Mouse (Mus musculus) spleen, adult 2 months (tissue): ENCODE data around the gene Pim2. TPM values are rescaled to one million over a fixed set of nuclear protein-coding genes. Genes with fewer than 3 reads are reported as not detected.

Source experiments
- DNase-seq, 2 experiments: peaks; one replicate each; pipeline versions ENCODE4 v3.0.0 to v3.0.0-alpha.2; 2012 to 2021; ENCODE audit warnings: low spot score in 2 of 2, low read depth in 1 of 2
- H3K27ac ChIP-seq: fragments of 200-500 bp; 2 replicates; pipeline ENCODE4 v1.5.1; 2012; ENCODE audit warnings: low read length, inconsistent platforms; ENCODE audit not compliant: insufficient read depth
- H3K27me3 ChIP-seq: fragments of 200-500 bp; 2 replicates; pipeline ENCODE4 v1.6.1; 2012; ENCODE audit warnings: mild to moderate bottlenecking, moderate library complexity, low read length, inconsistent platforms; ENCODE audit not compliant: control insufficient read depth, insufficient read depth
- H3K36me3 ChIP-seq: fragments of 200-500 bp; 2 replicates; pipeline ENCODE4 v1.6.1; 2012; ENCODE audit warnings: mild to moderate bottlenecking, low read length, inconsistent platforms; ENCODE audit not compliant: control insufficient read depth, insufficient read depth
- H3K4me1 ChIP-seq: fragments of 200-500 bp; 2 replicates; pipeline ENCODE4 v1.6.1; 2011; ENCODE audit warnings: inconsistent platforms; ENCODE audit not compliant: control insufficient read depth, insufficient read depth, insufficient read length
- H3K4me3 ChIP-seq: fragments of 200-500 bp; 2 replicates; pipeline ENCODE4 v1.5.1; 2011; ENCODE audit warnings: mild to moderate bottlenecking, inconsistent platforms; ENCODE audit not compliant: insufficient read depth, insufficient read length; ENCODE audit errors: extremely low read depth
- CTCF ChIP-seq: fragments of 200-500 bp; IDR thresholded peaks from 2 replicates; pipeline ENCODE4 v1.5.1; 2011; ENCODE audit warnings: mild to moderate bottlenecking, inconsistent platforms; ENCODE audit not compliant: insufficient read depth, insufficient read length, insufficient replicate concordance; ENCODE audit errors: extremely low read depth
- POLR2A ChIP-seq: fragments of 200-500 bp; IDR thresholded peaks from 2 replicates; pipeline ENCODE4 v1.6.1; 2011; ENCODE audit warnings: low read depth, low read length, inconsistent platforms
- WGBS: fragments of 180-500 bp; shearing (Covaris S2); methylation state at CpG from one replicate; pipeline ENCODE4 v1.1.7; 2018; 5-methylcytosine and 5-hydroxymethylcytosine counted together
- polyA plus RNA-seq: library from polyadenylated mRNA; depleted of rRNA; stranded (reverse); fragments of >200 nt; gene quantifications from 2 replicates; pipeline ENCODE4 v1.2.3, GENCODE M21; 2012; rRNA removed

Gene Pim2
- polyA plus RNA-seq, 1 experiment, result 40.1 TPM

DNA sequence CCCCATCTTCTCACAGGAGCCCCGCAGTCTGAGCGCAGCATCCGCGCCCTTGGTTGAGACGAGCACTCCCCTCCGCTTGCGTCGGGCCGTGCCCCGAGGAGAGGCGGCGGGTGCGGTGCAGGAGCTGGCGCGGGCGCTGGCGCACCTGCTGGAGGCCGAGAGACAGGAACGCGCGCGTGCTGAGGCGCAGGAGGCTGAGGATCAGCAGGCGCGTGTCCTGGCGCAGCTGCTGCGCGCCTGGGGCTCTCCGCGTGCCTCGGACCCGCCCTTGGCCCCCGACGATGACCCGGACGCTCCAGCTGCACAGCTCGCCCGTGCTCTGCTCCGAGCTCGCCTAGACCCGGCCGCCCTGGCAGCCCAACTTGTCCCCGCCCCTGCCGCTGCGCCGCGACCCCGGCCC is 44.0 kb downstream of the Pim2 start:
- Histone ChIP-seq H3K4me1 (no peaks in the 10 kb centered on the region; the same call in 1 of the 2 replicates), H3K27me3 (peaks cover 4% of the 10 kb centered on the region), H3K4me3 (no peak overlapping the region), H3K27ac (no peak overlapping the region), H3K36me3 (no peaks in the 10 kb centered on the region)
- 27% methylated on average over 48 of the region's 48 CpGs for WGBS
- TF ChIP-seq POLR2A (no peak), CTCF (no peak)
- DNase-seq, result no peak

DNA sequence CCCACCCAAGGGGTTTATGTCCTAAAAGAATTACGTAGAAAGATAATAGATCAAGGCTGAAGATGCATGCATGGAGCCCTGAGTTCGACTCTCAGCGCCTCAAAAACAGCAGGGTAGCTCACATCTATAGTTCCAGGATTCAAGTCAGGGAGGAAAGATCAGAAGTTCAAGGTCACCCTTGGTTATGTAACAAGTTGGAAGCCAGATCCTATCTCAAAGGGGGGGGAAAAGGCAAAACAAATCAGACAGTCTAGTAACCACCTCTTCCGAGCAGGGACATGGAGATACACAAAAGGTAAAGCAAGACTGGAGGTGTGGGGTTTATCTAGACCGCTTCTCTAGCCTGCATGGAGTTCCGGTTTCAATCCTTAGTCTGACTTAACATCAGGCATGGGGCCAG is 48.2 kb downstream of the Pim2 start:
- Histone ChIP-seq H3K4me3 (no peak overlapping the region), H3K4me1 (no peaks in the 10 kb centered on the region; the same call in 1 of the 2 replicates), H3K27me3 (peaks cover 6% of the 10 kb centered on the region; the same call in 1 of the 2 replicates), H3K36me3 (no peaks in the 10 kb centered on the region; the same call in 1 of the 2 replicates), H3K27ac (no peak overlapping the region)
- TF ChIP-seq CTCF (no peak), POLR2A (no peak)
- WGBS, result 78% methylated on average over 6 of the region's 6 CpGs
- DNase-seq, result no peak

DNA sequence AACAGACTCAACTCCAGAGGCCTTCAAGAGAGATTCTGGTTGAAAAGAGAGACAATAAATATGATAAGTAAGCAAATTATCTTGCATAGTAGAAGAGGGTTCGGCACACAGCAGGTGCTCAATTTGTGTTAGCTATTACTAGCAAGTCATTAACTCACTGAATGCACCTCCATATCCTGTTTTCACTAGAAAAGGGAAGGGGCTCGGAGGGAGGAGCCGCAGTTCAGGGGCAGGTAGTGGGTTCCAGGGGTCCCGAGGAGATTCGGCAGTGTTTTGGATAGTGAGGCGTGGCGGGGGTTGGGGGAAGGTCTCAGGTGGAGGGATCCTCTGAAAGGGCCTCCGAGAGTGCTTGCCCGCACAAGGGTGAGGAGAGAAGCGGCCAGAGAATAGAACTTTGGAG is 49.1 kb downstream of the Pim2 start:
- Histone ChIP-seq H3K27me3 (0 out of 2 replicates have a peak, but pooled peaks cover 4% of the 10 kb centered on the region), H3K4me1 (no peaks in the 10 kb centered on the region; the same call in 1 of the 2 replicates), H3K4me3 (no peak overlapping the region), H3K27ac (no peak overlapping the region), H3K36me3 (peaks cover 1% of the 10 kb centered on the region; the same call in 1 of the 2 replicates)
- DNase-seq, result no peak
- TF ChIP-seq CTCF, result no peak
- no peak for TF ChIP-seq POLR2A
- 33% methylated on average over 10 of the region's 10 CpGs for WGBS

DNA sequence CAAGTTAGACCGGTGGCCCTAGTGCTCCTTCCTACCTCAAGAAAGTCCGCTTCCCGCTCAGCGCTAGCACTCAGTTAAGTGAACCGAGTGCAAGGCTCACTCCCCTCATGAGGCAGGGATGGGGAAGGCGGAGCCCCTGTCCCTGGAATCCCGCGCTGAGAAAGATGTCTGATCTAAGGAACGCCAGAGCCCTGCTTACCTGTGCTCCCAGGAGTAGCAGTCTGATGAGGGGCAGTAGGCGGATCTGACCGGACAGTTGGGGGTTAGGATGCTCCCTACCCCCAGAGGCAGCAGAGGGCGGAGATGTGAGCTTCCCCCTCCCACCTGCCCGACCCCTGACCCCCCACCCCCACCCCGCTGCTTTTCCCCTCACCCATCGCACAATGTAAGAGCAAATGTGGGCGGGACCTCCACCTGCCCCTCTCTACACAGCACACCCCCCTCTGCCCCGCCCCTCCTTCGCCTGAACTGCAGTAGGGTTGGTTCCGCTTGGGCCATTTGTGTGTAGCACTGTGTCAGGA is 50.3 kb downstream of the Pim2 start, which contains the start of gene Eras:
TSS of gene Eras (minus strand) at position 338 of the 521 bp plus-strand sequence.
- H3K36me3 ChIP-seq, result peaks cover 1% of the 10 kb centered on the region; the same call in 1 of the 2 replicates
- 0 out of 2 replicates have a peak, but pooled peaks cover 3% of the 10 kb centered on the region for H3K27me3 ChIP-seq
- H3K4me1 ChIP-seq, result no peaks in the 10 kb centered on the region
- TF ChIP-seq POLR2A (no peak), CTCF (no peak)
- DNase-seq, result no peak
- 41% methylated on average over 19 of the region's 19 CpGs for WGBS
- no peak within 1 kb of the TSS for H3K4me3 ChIP-seq
- no peak within 1 kb of the TSS for H3K27ac ChIP-seq

Other genes starting within 250 kb of the Pim2 start
- gene Syp, start 239.8 kb upstream of the Pim2 start, polyA plus RNA-seq, result 2.4 and 3.2 TPM in 2 replicates
- 27.1 and 30.6 TPM in 2 replicates for gene Prickle3, start 221.0 kb upstream of the Pim2 start, polyA plus RNA-seq
- 88.2 and 90.0 TPM in 2 replicates for gene Plp2, start 206.9 kb upstream of the Pim2 start, polyA plus RNA-seq
- 0.29 and 0.52 TPM in 2 replicates for gene Magix, start 197.0 kb upstream of the Pim2 start, polyA plus RNA-seq
- gene Gpkow, start 181.1 kb upstream of the Pim2 start, polyA plus RNA-seq, result 6.1 and 6.2 TPM in 2 replicates
- 38.4 and 41.7 TPM in 2 replicates for gene Wdr45, start 163.9 kb upstream of the Pim2 start, polyA plus RNA-seq
- 0.13 and 0.75 TPM in 2 replicates for gene Gm45208, start 156.0 kb upstream of the Pim2 start, polyA plus RNA-seq
- 26.0 and 33.7 TPM in 2 replicates for gene Praf2, start 149.8 kb upstream of the Pim2 start, polyA plus RNA-seq
- gene Ccdc120, start 127.4 kb upstream of the Pim2 start, polyA plus RNA-seq, result 1.6 and 1.7 TPM in 2 replicates
- 23.3 and 24.6 TPM in 2 replicates for gene Tfe3, start 115.7 kb upstream of the Pim2 start, polyA plus RNA-seq
- 53.3 and 53.9 TPM in 2 replicates for gene Gripap1, start 88.5 kb upstream of the Pim2 start, polyA plus RNA-seq
- gene Kcnd1, start 56.0 kb upstream of the Pim2 start, polyA plus RNA-seq, result 1.4 and 1.6 TPM in 2 replicates
- 54.8 and 61.6 TPM in 2 replicates for gene Otud5, start 36.9 kb upstream of the Pim2 start, polyA plus RNA-seq
- 34.7 and 49.5 TPM in 2 replicates for gene Slc35a2, start 5.8 kb downstream of the Pim2 start, polyA plus RNA-seq
- 79.1 and 83.1 TPM in 2 replicates for gene Pqbp1, start 21.0 kb downstream of the Pim2 start, polyA plus RNA-seq
- 36.2 and 39.2 TPM in 2 replicates for gene Timm17b, start 21.1 kb downstream of the Pim2 start, polyA plus RNA-seq
- not detected in 2 replicates for gene Gm10491, start 29.6 kb downstream of the Pim2 start, polyA plus RNA-seq
- gene Gm10490, start 31.3 kb downstream of the Pim2 start, polyA plus RNA-seq, result not detected in 2 replicates
- 0.15 and 0.16 TPM in 2 replicates for gene Pcsk1n, start 41.6 kb downstream of the Pim2 start, polyA plus RNA-seq
- not detected in 2 replicates for gene Eras, start 50.3 kb downstream of the Pim2 start, polyA plus RNA-seq
- gene Hdac6, start 69.6 kb downstream of the Pim2 start, polyA plus RNA-seq, result 16.9 and 17.2 TPM in 2 replicates
- 25.7 and 32.0 TPM in 2 replicates for gene Gata1, start 99.8 kb downstream of the Pim2 start, polyA plus RNA-seq
- not detected in 2 replicates for gene Glod5, start 140.2 kb downstream of the Pim2 start, polyA plus RNA-seq
- gene Suv39h1, start 196.5 kb downstream of the Pim2 start, polyA plus RNA-seq, result 14.1 and 17.4 TPM in 2 replicates
- 52.2 and 65.4 TPM in 2 replicates for gene Was, start 212.2 kb downstream of the Pim2 start, polyA plus RNA-seq